ENCODE assay signal across 10 mouse cellular contexts in genomic region chr15:77523186-77523843, GRCm38 (mm10). TPM values are rescaled to one million over a fixed set of nuclear protein-coding genes. Genes with fewer than 3 reads are reported as not detected.
DNase-seq lines count a peak whose midpoint lies in the region; ATAC-seq and TF ChIP-seq lines count a peak whose summit lies in the region.
"Not testable (repeated sequence)": the region's sequence is repeated elsewhere in the genome, so short reads cannot be mapped to it uniquely, and the experiment has no call there.
"Had no signal": no experiment of that assay in that cellular context is flagged by ENCODE, and none has a peak within 500 bp of the region (broad histone marks: within the 10 kb centered on the region; RNA-seq: fewer than 3 reads in every experiment).

No protein-coding gene starts in this region.

- peak; percentile 66 for TF ChIP-seq CTCF in kidney, adult 2 months (conservative IDR thresholded peaks at IDR 0.05; ENCODE audit: insufficient read depth, insufficient read length, low read depth, low read length)
- TF ChIP-seq CTCF in midbrain, postnatal 0 days (IDR thresholded peaks at IDR 0.05), result peak; percentile 68

- not testable (repeated sequence) for H3K27me3 ChIP-seq in kidney, adult 2 months (replicated peaks; ENCODE audit: control insufficient read depth, insufficient read depth, low read length); limb, embryonic 10.5 days (ENCODE audit: low read depth, poor library complexity, severe bottlenecking); midbrain, postnatal 0 days (ENCODE audit: insufficient read depth, low read length); stomach, embryonic 16.5 days (ENCODE audit: control insufficient read depth, insufficient read depth, low read length)

- TF ChIP-seq POLR2A in kidney, adult 2 months (IDR thresholded peaks at IDR 0.05; ENCODE audit: low read depth, low read length), result not testable (repeated sequence)

- H3K36me3 ChIP-seq in kidney, adult 2 months (ENCODE audit: control insufficient read depth, insufficient read depth, low read length); limb, embryonic 10.5 days; midbrain, postnatal 0 days (ENCODE audit: insufficient read depth, low read length); stomach, embryonic 16.5 days (ENCODE audit: control insufficient read depth, insufficient read depth, low read length): not testable (repeated sequence)

- ATAC-seq in midbrain, postnatal 0 days (ENCODE audit: low FRiP score), result not testable (repeated sequence)
- peak; percentile 37 for ATAC-seq in stomach, embryonic 16.5 days (ENCODE audit: insufficient read depth, low FRiP score)

- H3K4me1 ChIP-seq in kidney, adult 2 months (ENCODE audit: control insufficient read depth, insufficient read depth, low read length); limb, embryonic 10.5 days; midbrain, postnatal 0 days (ENCODE audit: insufficient read depth, low read length); stomach, embryonic 16.5 days (ENCODE audit: control insufficient read depth, insufficient read depth, low read length): not testable (repeated sequence)

- not testable (repeated sequence) for H3K4me2 ChIP-seq in midbrain, postnatal 0 days (ENCODE audit: low read depth, low read length, poor library complexity, severe bottlenecking); stomach, embryonic 16.5 days (ENCODE audit: low read depth, low read length)

- not testable (repeated sequence) for H3K4me3 ChIP-seq in kidney, adult 2 months (ENCODE audit: insufficient read depth, low read depth, low read length); limb, embryonic 10.5 days; midbrain, postnatal 0 days (ENCODE audit: low read depth, low read length); stomach, embryonic 16.5 days (replicated peaks; ENCODE audit: low read length)

- DNase-seq in adrenal gland, postnatal 10 days, result peak; percentile 84
- peak; percentile 52 for DNase-seq in embryo, embryonic 11 days
- peak; percentile 65 to 87 for DNase-seq in heart, adult 18-20 months
- DNase-seq in kidney, adult 2 months, result peak; percentile 83
- DNase-seq in limb, embryonic 10.5 days (ENCODE audit: low spot score), result peak; percentile 55
- DNase-seq in midbrain, postnatal 0 days (ENCODE audit: low spot score), result peak; percentile 36

- H3K27ac ChIP-seq in kidney, adult 2 months (ENCODE audit: insufficient read depth, low read depth, low read length); limb, embryonic 10.5 days; midbrain, postnatal 0 days (ENCODE audit: low read depth, low read length); stomach, embryonic 16.5 days (ENCODE audit: low read length): not testable (repeated sequence)

- H3K9me3 ChIP-seq in limb, embryonic 10.5 days (replicated peaks); midbrain, postnatal 0 days (ENCODE audit: low read length); stomach, embryonic 16.5 days (replicated peaks; ENCODE audit: control insufficient read depth, low read length): not testable (repeated sequence)

- 15% methylated on average over 6 of the region's 6 CpGs for WGBS in kidney, adult 2 months
- WGBS in limb, embryonic 10.5 days, result 13% methylated on average over 6 of the region's 6 CpGs
- 13% methylated on average over 6 of the region's 6 CpGs for WGBS in midbrain, postnatal 0 days
- WGBS in stomach, embryonic 16.5 days, result 11% methylated on average over 6 of the region's 6 CpGs

- not testable (repeated sequence) for H3K9ac ChIP-seq in midbrain, postnatal 0 days (replicated peaks; ENCODE audit: low read length, poor library complexity, severe bottlenecking); stomach, embryonic 16.5 days (ENCODE audit: low read length)

RNA-seq across cellular contexts. Expression of gene Apol7c, which starts 9.8 kb away (rescaled TPM):
- under 1 TPM; 0.30 to 0.33 TPM for total RNA-seq in adrenal gland, postnatal 10 days (2021)
- 1 to 10 TPM in 1 of 2 experiments, not detected in 1; 2.8 TPM for total RNA-seq in heart, adult 18-20 months (2021)
- 0.14 and 3.5 TPM in 2 replicates for polyA plus RNA-seq in kidney, adult 2 months (2012; rRNA removed)
- not detected in 2 replicates for polyA plus RNA-seq in limb, embryonic 10.5 days (2016; fragmentation: Nextera tagmentation; extraction: Ambion mirVana)
- total RNA-seq in midbrain, postnatal 0 days (2014; rRNA removed), result not detected in 2 replicates
- polyA plus RNA-seq in midbrain, postnatal 0 days (2015; fragmentation: Nextera tagmentation; extraction: Ambion mirVana), result not detected in 2 replicates
- polyA plus RNA-seq in stomach, embryonic 16.5 days (2015; fragmentation: Nextera tagmentation; extraction: Ambion mirVana), result 0.46 and 0.75 TPM in 2 replicates
- polyA plus RNA-seq: heart, embryonic 11.5 days; limb, embryonic 13.5 days; neural tube, embryonic 13.5 days had no signal

RNA-seq across cellular contexts. Expression of gene Apol11a, which starts 15.2 kb away (rescaled TPM):
- not detected for total RNA-seq in adrenal gland, postnatal 10 days (2021)
- not detected for total RNA-seq in heart, adult 18-20 months (2021)
- not detected in 2 replicates for polyA plus RNA-seq in kidney, adult 2 months (2012; rRNA removed)
- not detected in 2 replicates for polyA plus RNA-seq in limb, embryonic 10.5 days (2016; fragmentation: Nextera tagmentation; extraction: Ambion mirVana)
- not detected in 2 replicates for total RNA-seq in midbrain, postnatal 0 days (2014; rRNA removed)
- not detected in 2 replicates for polyA plus RNA-seq in midbrain, postnatal 0 days (2015; fragmentation: Nextera tagmentation; extraction: Ambion mirVana)
- not detected in 2 replicates for polyA plus RNA-seq in stomach, embryonic 16.5 days (2015; fragmentation: Nextera tagmentation; extraction: Ambion mirVana)
- polyA plus RNA-seq: heart, embryonic 11.5 days; limb, embryonic 13.5 days; neural tube, embryonic 13.5 days had no signal

RNA-seq across cellular contexts. Expression of gene 1700025B11Rik, which starts 38.4 kb away (rescaled TPM):
- not detected for total RNA-seq in adrenal gland, postnatal 10 days (2021)
- total RNA-seq in heart, adult 18-20 months (2021), result not detected
- not detected in 2 replicates for polyA plus RNA-seq in kidney, adult 2 months (2012; rRNA removed)
- polyA plus RNA-seq in limb, embryonic 10.5 days (2016; fragmentation: Nextera tagmentation; extraction: Ambion mirVana), result not detected in 2 replicates
- total RNA-seq in midbrain, postnatal 0 days (2014; rRNA removed), result not detected in 2 replicates
- polyA plus RNA-seq in midbrain, postnatal 0 days (2015; fragmentation: Nextera tagmentation; extraction: Ambion mirVana), result 0.51 TPM in 1 of 2 replicates, not detected in the other
- polyA plus RNA-seq in stomach, embryonic 16.5 days (2015; fragmentation: Nextera tagmentation; extraction: Ambion mirVana), result not detected in 2 replicates
- polyA plus RNA-seq: heart, embryonic 11.5 days; limb, embryonic 13.5 days; neural tube, embryonic 13.5 days had no signal

RNA-seq across cellular contexts. Expression of gene Apol10a, which starts 46.5 kb away (rescaled TPM):
- total RNA-seq in adrenal gland, postnatal 10 days (2021), result under 1 TPM in 1 of 2 experiments, not detected in 1; 0.09 TPM
- not detected for total RNA-seq in heart, adult 18-20 months (2021)
- 0.08 TPM in 1 of 2 replicates, not detected in the other for polyA plus RNA-seq in kidney, adult 2 months (2012; rRNA removed)
- not detected in 2 replicates for polyA plus RNA-seq in limb, embryonic 10.5 days (2016; fragmentation: Nextera tagmentation; extraction: Ambion mirVana)
- total RNA-seq in midbrain, postnatal 0 days (2014; rRNA removed), result not detected in 2 replicates
- polyA plus RNA-seq in midbrain, postnatal 0 days (2015; fragmentation: Nextera tagmentation; extraction: Ambion mirVana), result not detected in 2 replicates
- polyA plus RNA-seq in stomach, embryonic 16.5 days (2015; fragmentation: Nextera tagmentation; extraction: Ambion mirVana), result not detected in 2 replicates
- polyA plus RNA-seq: heart, embryonic 11.5 days; limb, embryonic 13.5 days; neural tube, embryonic 13.5 days had no signal
